Mouse (Mus musculus): ENCODE results near the gene Ctso.

GRCm38 (mm10) chr3:81883916-81884315 is 48.5 kb upstream of the Ctso start:
- no peak for TF ChIP-seq CTCF (IDR thresholded peaks at IDR 0.05; ENCODE audit: low read depth, low read length)
- TF ChIP-seq POLR2A (IDR thresholded peaks at IDR 0.05; ENCODE audit: borderline replicate concordance, low read depth, low read length): no peak

Measured in bone marrow macrophage, adult 2 months (primary cell).